Mouse (Mus musculus) thymus, postnatal 36 days (tissue): ENCODE data around the gene Dock8.
"Not testable (repeated sequence)": the region's sequence is repeated elsewhere in the genome, so short reads cannot be mapped to it uniquely, and the experiment has no call there.

Experiments
- DNase-seq, 2 experiments: peaks; one replicate each; pipeline ENCODE4 v3.0.0; 2022; ENCODE audit warnings: mixed read lengths in 2 of 2

Gene Dock8

GRCm38 (mm10) chr19:25000153-25000552 lies 819 bp downstream of the Dock8 start:
- no peak for DNase-seq

DNA sequence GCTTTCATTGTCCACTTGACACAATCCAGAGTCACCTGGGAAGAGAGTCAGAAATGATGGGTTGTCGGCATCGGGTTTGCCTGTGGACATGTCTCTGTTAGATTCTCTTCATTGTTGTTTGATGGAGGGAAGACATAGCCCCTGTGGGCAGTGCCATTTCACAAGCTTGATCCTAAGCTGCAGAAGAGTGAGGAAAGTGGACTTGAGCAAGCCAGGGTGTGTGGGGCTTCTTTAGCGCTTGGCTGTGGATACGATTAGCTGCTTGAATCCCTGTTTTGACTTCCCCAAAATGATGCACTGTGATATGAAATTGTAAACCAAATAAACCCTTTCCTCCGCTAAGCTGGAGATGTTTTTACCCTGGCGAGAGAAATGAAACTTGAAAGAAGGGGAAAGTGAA lies 2.7 kb downstream of the Dock8 start:
- no peak for DNase-seq

DNA sequence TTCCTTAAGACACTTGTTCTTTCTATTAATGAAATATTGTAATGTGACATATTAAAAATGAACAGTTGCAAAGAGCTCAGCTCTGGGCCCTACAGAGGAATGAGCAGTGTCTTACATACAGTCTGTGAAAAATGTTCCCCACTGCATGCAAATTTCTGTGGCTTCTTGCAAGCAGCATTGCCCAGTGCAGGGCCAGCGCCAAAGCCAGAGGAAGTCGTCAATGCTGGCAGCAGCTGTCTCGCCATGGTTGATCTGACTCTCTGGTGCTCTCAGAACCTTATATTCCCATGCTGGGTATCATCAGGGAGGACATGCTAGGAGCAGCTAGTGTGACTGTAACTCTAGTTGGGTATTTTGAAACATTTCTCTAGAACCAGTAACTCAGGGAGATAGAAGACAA lies 3.5 kb downstream of the Dock8 start:
- DNase-seq = no peak

- peak; percentile 16 to 43 for DNase-seq
Measured at GRCm38 (mm10) chr19:25003810-25004209, 4.5 kb downstream of the Dock8 start.

GRCm38 (mm10) chr19:25006686-25007085 lies 7.4 kb downstream of the Dock8 start:
- no peak for DNase-seq

DNA sequence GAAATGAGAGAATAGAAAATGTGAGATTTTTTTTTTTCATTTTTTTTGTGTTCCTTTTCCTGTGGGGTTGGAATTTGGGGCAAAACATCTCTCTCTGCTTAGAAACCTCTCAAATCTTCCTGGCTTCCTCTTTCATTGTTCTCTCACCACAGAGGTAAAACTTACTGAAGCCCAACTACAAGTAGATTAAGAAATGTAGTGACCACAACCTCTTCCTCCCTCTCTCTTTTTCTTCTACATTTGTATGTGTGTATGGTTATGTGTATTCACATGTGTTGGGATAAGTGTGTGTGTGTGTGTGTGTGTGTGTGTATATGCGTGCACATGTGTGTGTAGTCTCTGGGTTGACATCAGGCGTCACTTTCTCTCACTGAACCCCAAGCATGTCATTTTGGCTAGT lies 9.2 kb downstream of the Dock8 start:
- no peak for DNase-seq

GRCm38 (mm10) chr19:25022766-25023165 lies 23.4 kb downstream of the Dock8 start:
- DNase-seq = no peak

DNA sequence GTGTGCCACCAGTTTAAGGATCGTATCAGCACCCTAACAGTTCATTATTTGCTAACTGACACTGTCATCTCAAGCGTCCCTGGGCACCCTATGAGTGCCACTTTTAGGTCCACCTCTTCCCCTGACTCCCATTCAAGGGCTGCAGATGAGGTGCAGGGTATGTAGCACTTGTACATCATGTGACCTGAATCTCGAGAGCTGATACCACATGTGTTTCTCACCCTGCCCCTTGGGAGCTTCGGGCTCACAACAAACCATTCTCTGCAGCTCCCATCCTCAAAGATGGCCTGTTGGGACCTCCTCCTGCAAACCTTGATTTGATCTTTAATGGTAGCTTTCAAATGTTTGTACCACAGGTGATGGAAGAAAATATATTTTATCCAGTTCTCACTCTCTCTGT lies 32.4 kb downstream of the Dock8 start:
- DNase-seq = no peak

DNA sequence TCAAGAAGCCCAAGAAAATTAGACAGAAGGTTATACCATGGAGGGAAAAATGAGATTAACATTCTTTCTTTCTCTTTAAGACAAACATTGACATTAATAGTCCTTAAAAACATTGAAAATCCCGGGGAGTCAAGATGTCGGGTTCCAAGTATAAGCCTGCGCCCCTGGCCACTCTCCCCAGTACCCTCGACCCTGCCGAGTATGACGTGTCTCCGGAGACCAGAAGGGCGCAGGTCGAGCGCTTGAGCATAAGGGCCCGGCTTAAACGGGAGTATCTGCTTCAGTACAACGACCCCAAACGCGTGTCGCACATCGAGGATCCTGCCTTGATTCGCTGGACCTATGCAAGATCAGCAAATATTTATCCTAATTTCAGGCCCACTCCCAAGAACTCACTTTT lies 33.7 kb downstream of the Dock8 start:
- DNase-seq = not testable (repeated sequence)

GRCm38 (mm10) chr19:25035825-25036224 lies 36.5 kb downstream of the Dock8 start:
- no peak for DNase-seq

DNA sequence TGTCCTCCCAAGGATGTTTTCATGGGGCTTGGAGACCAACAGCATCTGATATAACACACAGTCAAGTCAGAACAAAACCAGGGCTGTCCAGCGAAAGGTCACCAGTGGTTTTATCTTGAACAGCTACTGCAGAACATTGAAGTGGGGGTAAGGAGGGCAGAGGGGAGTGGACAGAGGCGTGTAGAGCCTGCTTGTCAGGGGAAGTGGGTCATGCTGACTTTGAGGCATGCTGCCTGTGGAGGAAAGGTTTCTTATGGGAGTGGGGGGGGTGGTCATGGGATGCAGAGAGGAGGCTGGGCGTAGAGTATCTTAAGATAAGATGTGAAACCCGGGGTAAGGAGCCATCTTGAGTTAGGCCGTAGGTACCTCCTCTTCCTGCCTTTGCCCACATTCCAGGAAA lies 37.5 kb downstream of the Dock8 start:
- no peak for DNase-seq

- no peak for DNase-seq
Measured at GRCm38 (mm10) chr19:25037249-25037648, 37.9 kb downstream of the Dock8 start.

GRCm38 (mm10) chr19:25038293-25038692 lies 39.0 kb downstream of the Dock8 start:
- no peak for DNase-seq

DNA sequence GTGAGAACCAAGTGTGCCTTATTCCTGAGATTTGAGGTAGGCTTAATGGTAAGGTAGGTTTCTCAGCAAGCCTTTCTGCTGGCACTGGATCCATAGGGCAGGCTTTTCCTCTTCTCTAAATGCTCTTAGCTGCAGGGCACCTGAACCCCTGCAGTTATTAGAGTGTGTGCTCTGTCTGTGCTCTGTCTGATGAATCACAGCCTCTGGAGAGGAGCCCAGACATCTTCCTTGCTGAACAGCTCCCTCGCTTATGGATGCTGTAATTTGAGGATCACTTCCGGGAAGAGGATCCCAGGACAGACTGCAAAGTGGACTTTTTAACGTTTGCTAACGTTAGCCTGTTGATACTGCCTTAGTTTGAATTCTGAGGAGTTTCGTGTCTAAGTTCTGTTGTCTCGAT lies 41.9 kb downstream of the Dock8 start:
- no peak for DNase-seq

GRCm38 (mm10) chr19:25042973-25043372 lies 43.6 kb downstream of the Dock8 start:
- DNase-seq = no peak

DNA sequence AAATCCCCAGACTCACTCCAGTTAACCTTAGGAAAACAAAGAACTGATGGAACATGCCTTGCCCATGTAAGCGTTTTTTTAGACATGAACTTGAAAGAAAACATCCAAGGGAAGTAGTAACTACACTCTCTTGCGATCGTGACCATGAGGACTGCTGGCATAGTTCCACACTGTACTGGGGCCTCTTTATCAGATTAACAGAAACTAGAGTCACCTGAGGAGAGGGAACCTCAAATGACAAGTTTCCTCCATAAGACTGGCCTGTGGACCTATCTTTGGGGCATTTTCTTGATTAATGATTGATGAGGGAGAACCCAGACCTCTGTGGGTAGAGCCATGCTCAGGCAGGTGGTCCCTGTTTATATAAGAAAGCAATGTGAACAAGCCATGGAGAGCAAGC lies 44.7 kb downstream of the Dock8 start:
- no peak for DNase-seq

GRCm38 (mm10) chr19:25052355-25052754 lies 53.0 kb downstream of the Dock8 start:
- peak; percentile 76 to 80 for DNase-seq

- no peak for DNase-seq
Measured at GRCm38 (mm10) chr19:25053152-25053551, 53.8 kb downstream of the Dock8 start.

DNA sequence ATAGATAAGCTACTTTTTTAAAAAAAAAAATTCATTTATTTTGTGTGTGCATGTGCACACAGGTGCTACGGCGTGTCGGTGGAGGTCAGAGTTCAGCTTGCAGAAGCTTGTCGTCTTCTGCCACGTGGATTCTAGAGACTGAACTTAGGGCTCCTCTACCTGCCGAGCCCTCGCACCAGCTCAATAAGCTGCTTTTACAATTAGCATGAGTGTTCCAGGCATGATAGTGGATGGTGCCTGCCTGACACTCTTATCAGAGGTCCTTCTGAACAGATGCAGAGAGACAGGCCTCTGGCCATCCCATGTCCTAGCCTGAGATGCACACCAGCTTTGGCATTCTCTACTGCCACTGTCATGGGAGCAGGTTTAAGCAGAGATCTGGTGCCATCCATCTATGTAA lies 55.7 kb downstream of the Dock8 start:
- no peak for DNase-seq

GRCm38 (mm10) chr19:25055559-25055958 lies 56.2 kb downstream of the Dock8 start:
- DNase-seq = no peak

- DNase-seq = no peak
Measured at GRCm38 (mm10) chr19:25056224-25056623, 56.9 kb downstream of the Dock8 start.

- DNase-seq = no peak
Measured at GRCm38 (mm10) chr19:25057826-25058225, 58.5 kb downstream of the Dock8 start.

- no peak for DNase-seq
Measured at GRCm38 (mm10) chr19:25059847-25060364, 60.6 kb downstream of the Dock8 start.

DNA sequence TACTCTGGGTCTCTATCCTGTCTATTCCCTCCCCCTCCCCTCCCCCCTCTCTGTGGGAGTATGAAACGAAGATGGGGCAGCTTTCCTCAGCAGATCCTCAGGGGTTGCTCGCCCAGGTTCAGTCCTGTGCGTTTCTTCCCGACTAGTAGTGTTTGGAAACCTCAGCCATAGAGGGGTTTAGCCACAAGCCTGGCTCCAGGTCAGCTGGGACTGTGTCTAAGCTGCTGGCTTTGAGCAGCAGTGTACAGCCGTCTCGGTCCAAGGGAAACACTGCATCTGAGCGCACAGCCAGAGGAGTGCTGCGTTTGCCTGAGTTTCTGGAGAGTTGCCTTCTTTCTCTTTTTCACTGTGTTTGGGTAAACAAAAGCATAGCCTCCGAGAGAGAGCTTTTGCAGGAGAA lies 61.0 kb downstream of the Dock8 start:
- no peak for DNase-seq

DNA sequence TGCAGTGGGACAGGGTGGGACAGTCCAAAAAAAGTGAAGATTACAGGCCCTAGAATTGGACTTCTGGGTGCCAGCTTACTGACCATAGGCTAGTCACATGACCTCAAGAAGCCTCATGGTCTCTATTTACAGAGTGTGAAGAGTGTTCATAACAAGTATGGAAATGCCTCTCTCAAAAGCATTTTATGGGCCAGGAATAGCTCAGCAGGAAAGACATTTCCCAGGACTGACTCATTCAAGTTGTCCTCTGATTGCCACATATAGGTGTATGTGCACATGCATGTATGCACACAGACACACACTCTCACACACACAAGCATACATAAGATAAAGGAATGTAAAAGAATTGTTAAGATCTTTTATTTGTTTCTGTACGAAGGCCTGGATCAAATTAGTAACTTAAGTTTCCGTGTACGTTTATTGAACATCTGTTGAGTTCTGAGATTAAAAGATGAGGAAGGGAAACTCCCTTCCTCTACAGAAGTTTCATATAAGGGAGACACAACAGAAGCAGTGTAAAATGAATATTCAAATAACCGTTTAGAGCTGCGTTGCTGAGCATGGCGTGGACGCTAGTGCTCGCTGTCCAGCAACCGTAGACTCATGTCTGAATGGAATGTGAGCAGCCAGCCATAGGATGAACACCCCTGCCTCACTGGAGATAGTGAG lies 63.0 kb downstream of the Dock8 start:
- DNase-seq = no peak
